Mouse (Mus musculus): ENCODE results near the gene Cdc37. TPM values are rescaled to one million over a fixed set of nuclear protein-coding genes. Genes with fewer than 3 reads are reported as not detected.
A peak's percentile ranks its signal among the peaks of the same experiment; 100 is the strongest.

Cdc37 gene
- total and polyA plus RNA-seq, 3 experiments, result 779 to 1,631 (median 914) TPM

DNA sequence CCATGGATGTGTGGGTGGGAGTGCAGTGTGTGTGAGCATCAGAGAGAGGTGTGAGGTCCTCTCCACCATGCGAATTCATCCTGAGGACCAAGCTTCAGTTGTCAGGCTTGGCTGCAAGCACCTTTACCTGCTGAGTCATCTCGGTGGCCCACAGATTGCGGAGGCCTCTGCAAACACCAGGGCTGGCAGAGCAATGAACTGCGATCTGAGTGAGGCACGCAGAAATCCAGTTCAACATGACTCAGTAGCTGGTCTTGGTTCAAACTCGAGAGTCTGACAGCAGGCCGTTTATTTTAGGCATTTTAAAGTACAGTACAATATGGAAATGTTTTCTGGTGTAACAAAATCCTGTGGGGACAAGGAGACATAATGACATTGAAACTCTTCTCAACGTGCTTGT is 52.0 kb downstream of the Cdc37 start:
- peak; percentile 61 for DNase-seq (ENCODE audit: low read depth, low spot score)
- no peak overlapping the region for H3K27ac ChIP-seq (ENCODE audit: control insufficient read depth, low read depth, low read length)
- TF ChIP-seq POLR2AphosphoS5 (IDR thresholded peaks at IDR 0.05; ENCODE audit: borderline replicate concordance, low read depth, low read length), result no peak
- TF ChIP-seq ELF1 (IDR thresholded peaks at IDR 0.05; ENCODE audit: low read depth, low read length), result no peak
- TF ChIP-seq MYC (IDR thresholded peaks at IDR 0.05; ENCODE audit: low read depth, low read length), result 0 out of 2 replicates have a peak, but pooled peaks have one; percentile 42
- no peak for TF ChIP-seq KAT2A (conservative IDR thresholded peaks at IDR 0.05; ENCODE audit: low read depth, low read length)
- no peak for TF ChIP-seq MXI1 (IDR thresholded peaks at IDR 0.05; ENCODE audit: low read depth, low read length)
- no peak for TF ChIP-seq ETS1 (IDR thresholded peaks at IDR 0.05; ENCODE audit: low read depth, low read length)
- 0 out of 2 replicates have a peak, but pooled peaks have one; percentile 36 for TF ChIP-seq SIN3A (IDR thresholded peaks at IDR 0.05; ENCODE audit: low read length)
- TF ChIP-seq MAZ (IDR thresholded peaks at IDR 0.05; ENCODE audit: low read depth, low read length), result no peak
- peak; percentile 17; the same call in 1 of the 2 replicates for TF ChIP-seq MAX (IDR thresholded peaks at IDR 0.05; ENCODE audit: low read length)
- no peak overlapping the region for H3K9ac ChIP-seq (ENCODE audit: control insufficient read depth, low read depth, low read length, poor library complexity, severe bottlenecking)
- no peak overlapping the region for H3K4me3 ChIP-seq (ENCODE audit: control insufficient read depth in 1 of 2, insufficient read depth in 1 of 2, low read depth in 2 of 2, low read length in 2 of 2)
- no peaks in the 10 kb centered on the region for H3K9me3 ChIP-seq (replicated peaks; ENCODE audit: insufficient read depth, low read length)
- no peaks in the 10 kb centered on the region for H3K27me3 ChIP-seq (ENCODE audit: control insufficient read depth in 1 of 2, insufficient read depth in 2 of 2, low read length in 2 of 2)
- H3K79me2 ChIP-seq (ENCODE audit: control insufficient read depth, insufficient read depth, low read length, poor library complexity), result peaks cover 2% of the 10 kb centered on the region; the same call in 1 of the 2 replicates
- H3K36me3 ChIP-seq (ENCODE audit: control insufficient read depth in 1 of 2, insufficient read depth in 2 of 2, low read length in 2 of 2), result peaks cover 0 to 11% of the 10 kb centered on the region in 2 experiments; a peak in 3 of 4 replicates
- peaks cover 3 to 12% of the 10 kb centered on the region in 2 experiments for H3K4me1 ChIP-seq (ENCODE audit: control insufficient read depth in 1 of 2, insufficient read depth in 2 of 2, low read length in 2 of 2)

DNA sequence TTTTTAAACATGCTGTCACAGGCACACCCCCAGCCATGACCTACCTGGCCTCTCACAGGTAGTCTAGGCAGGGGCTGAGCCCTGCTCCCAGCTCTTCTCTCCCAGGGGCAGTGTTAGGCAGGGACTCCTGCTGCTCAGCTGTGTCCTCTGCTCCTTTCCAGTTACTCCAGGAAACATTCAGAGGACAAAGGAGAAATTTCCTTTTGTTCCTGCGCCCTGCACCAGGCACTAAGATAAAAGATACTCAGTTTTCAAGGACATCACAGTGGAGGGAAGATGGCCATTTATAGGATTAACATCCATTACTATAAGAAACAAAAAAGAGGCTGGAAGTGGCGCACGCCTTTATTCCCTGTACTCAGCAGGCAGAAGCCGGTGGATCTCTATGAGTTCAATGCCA is 53.8 kb downstream of the Cdc37 start:
- Histone ChIP-seq H3K4me1 (ENCODE audit: control insufficient read depth in 1 of 2, insufficient read depth in 2 of 2, low read length in 2 of 2) (peaks cover 7 to 19% of the 10 kb centered on the region in 2 experiments), H3K79me2 (ENCODE audit: control insufficient read depth, insufficient read depth, low read length, poor library complexity) (peaks cover 14% of the 10 kb centered on the region), H3K27ac (ENCODE audit: control insufficient read depth, low read depth, low read length) (no peak overlapping the region), H3K36me3 (ENCODE audit: control insufficient read depth in 1 of 2, insufficient read depth in 2 of 2, low read length in 2 of 2) (peaks cover 0 to 17% of the 10 kb centered on the region in 2 experiments; a peak in 2 of 4 replicates), H3K27me3 (ENCODE audit: control insufficient read depth in 1 of 2, insufficient read depth in 2 of 2, low read length in 2 of 2) (no peaks in the 10 kb centered on the region), H3K4me3 (ENCODE audit: control insufficient read depth in 1 of 2, insufficient read depth in 1 of 2, low read depth in 2 of 2, low read length in 2 of 2) (no peak overlapping the region), H3K9ac (ENCODE audit: control insufficient read depth, low read depth, low read length, poor library complexity, severe bottlenecking) (no peak overlapping the region), H3K9me3 (replicated peaks; ENCODE audit: insufficient read depth, low read length) (no peaks in the 10 kb centered on the region)
- DNase-seq (ENCODE audit: low read depth, low spot score), result no peak
- TF ChIP-seq CTCF (IDR thresholded peaks at IDR 0.05 in 2 of 3, conservative IDR thresholded peaks at IDR 0.05 in 1 of 3; ENCODE audit: control insufficient read depth in 1 of 3, insufficient read depth in 1 of 3, low read depth in 2 of 3, low read length in 3 of 3, poor library complexity in 1 of 3, severe bottlenecking in 1 of 3), result no peak
- no peak for TF ChIP-seq TCF12 (IDR thresholded peaks at IDR 0.05; ENCODE audit: low read depth, low read length)
- TF ChIP-seq KAT2A (conservative IDR thresholded peaks at IDR 0.05; ENCODE audit: low read depth, low read length), result no peak
- no peak for TF ChIP-seq ZNF384 (IDR thresholded peaks at IDR 0.05; ENCODE audit: low read depth, low read length)
- TF ChIP-seq MAFK (IDR thresholded peaks at IDR 0.05; ENCODE audit: borderline replicate concordance, low read depth, low read length), result no peak
- no peak for TF ChIP-seq ZKSCAN1 (IDR thresholded peaks at IDR 0.05; ENCODE audit: low read depth, low read length)
- TF ChIP-seq CHD2 (IDR thresholded peaks at IDR 0.05; ENCODE audit: low read length), result no peak
- TF ChIP-seq MYC (IDR thresholded peaks at IDR 0.05; ENCODE audit: low read depth, low read length), result no peak
- no peak for TF ChIP-seq ZMIZ1 (IDR thresholded peaks at IDR 0.05; ENCODE audit: low read depth, low read length)
- TF ChIP-seq UBTF (IDR thresholded peaks at IDR 0.05; ENCODE audit: borderline replicate concordance, insufficient read depth, low read depth, low read length), result no peak
- TF ChIP-seq BHLHE40 (IDR thresholded peaks at IDR 0.05; ENCODE audit: borderline replicate concordance, low read depth, low read length), result no peak
- TF ChIP-seq TBP (IDR thresholded peaks at IDR 0.05; ENCODE audit: low read depth, low read length), result no peak
- no peak for TF ChIP-seq SIN3A (IDR thresholded peaks at IDR 0.05; ENCODE audit: low read length)
- TF ChIP-seq MYB (IDR thresholded peaks at IDR 0.05; ENCODE audit: low read depth, low read length), result no peak
- TF ChIP-seq POLR2AphosphoS5 (IDR thresholded peaks at IDR 0.05; ENCODE audit: borderline replicate concordance, low read depth, low read length), result no peak
- TF ChIP-seq MEF2A (IDR thresholded peaks at IDR 0.05; ENCODE audit: extremely low read depth, insufficient replicate concordance, low read depth, low read length, poor library complexity, severe bottlenecking), result no peak
- no peak for TF ChIP-seq RCOR1 (IDR thresholded peaks at IDR 0.05; ENCODE audit: low read depth, low read length)
